Mouse (Mus musculus) olfactory bulb, adult 2 months (tissue): ENCODE measurements around the gene Arf1.

Source experiments
- CTCF ChIP-seq: fragments of 200-500 bp; IDR thresholded peaks from 2 replicates; pipeline ENCODE4 v1.5.1; 2012; ENCODE audit warnings: low read depth, mild to moderate bottlenecking, low read length, moderate library complexity; ENCODE audit not compliant: insufficient read depth
- POLR2A ChIP-seq: fragments of 200-500 bp; IDR thresholded peaks from 2 replicates; pipeline ENCODE4 v1.6.1; 2012; ENCODE audit warnings: mild to moderate bottlenecking, low read depth, low read length, moderate library complexity; ENCODE audit not compliant: insufficient read depth

DNA sequence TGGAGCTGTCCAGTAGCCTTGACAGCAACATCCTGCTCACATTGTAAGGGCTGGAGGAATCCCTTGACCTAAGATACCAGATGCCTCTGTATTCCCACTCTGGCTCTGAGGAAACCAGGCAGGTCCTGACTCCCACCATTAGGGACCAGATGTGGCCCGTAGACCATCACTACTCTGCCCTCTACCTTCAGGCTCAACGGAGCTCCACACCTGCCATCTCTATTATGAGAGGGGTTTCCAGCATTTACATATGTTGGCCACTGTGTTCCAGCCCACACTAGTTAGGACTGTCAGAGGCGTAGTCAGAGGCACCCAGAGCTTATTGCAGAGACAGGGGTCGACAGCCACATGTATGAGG, 11.3 kb upstream of the Arf1 start:
- no peak for TF ChIP-seq CTCF
- TF ChIP-seq POLR2A, result no peak
